ENCODE assay signal across 18 mouse cellular contexts in genomic region chr11:85890563-85890845, GRCm38 (mm10). TPM values are rescaled to one million over a fixed set of nuclear protein-coding genes. Genes with fewer than 3 reads are reported as not detected.
A peak's percentile ranks its signal among the peaks of the same experiment; 100 is the strongest.
DNase-seq lines count a peak whose midpoint lies in the region; ATAC-seq and TF ChIP-seq lines count a peak whose summit lies in the region.
"Had no signal": no experiment of that assay in that cellular context is flagged by ENCODE, and none has a peak within 500 bp of the region (broad histone marks: within the 10 kb centered on the region; RNA-seq: fewer than 3 reads in every experiment).

No protein-coding gene starts in this region.

- H3K4me2 ChIP-seq in heart, embryonic 16.5 days (ENCODE audit: low read depth, low read length): no peak overlapping the region
- peak overlapping the region; percentile 59 for H3K4me2 ChIP-seq in lung, postnatal 0 days (replicated peaks; ENCODE audit: low read depth, low read length)
- H3K4me2 ChIP-seq in limb, embryonic 15.5 days: peak overlapping the region; percentile 50
- H3K4me2 ChIP-seq: embryonic facial prominence, embryonic 15.5 days; intestine, embryonic 15.5 days; neural tube, embryonic 13.5 days had no signal

- no peaks in the 10 kb centered on the region for H3K36me3 ChIP-seq in heart, embryonic 16.5 days (ENCODE audit: control insufficient read depth, insufficient read depth)
- H3K36me3 ChIP-seq in lung, postnatal 0 days (ENCODE audit: insufficient read depth, low read length): no peaks in the 10 kb centered on the region
- H3K36me3 ChIP-seq in limb, embryonic 15.5 days: no peaks in the 10 kb centered on the region
- H3K36me3 ChIP-seq: embryonic facial prominence, embryonic 15.5 days; intestine, embryonic 15.5 days; neural tube, embryonic 13.5 days had no signal

- H3K9ac ChIP-seq in heart, embryonic 16.5 days (ENCODE audit: low read length): no peak overlapping the region
- H3K9ac ChIP-seq in lung, postnatal 0 days (replicated peaks; ENCODE audit: low read depth): peak overlapping the region; percentile 78
- H3K9ac ChIP-seq in limb, embryonic 15.5 days: peak overlapping the region; percentile 44
- H3K9ac ChIP-seq: embryonic facial prominence, embryonic 15.5 days; intestine, embryonic 15.5 days; neural tube, embryonic 13.5 days had no signal

- peak overlapping the region; percentile 20; the same call in 1 of the 2 replicates for H3K4me3 ChIP-seq in heart, embryonic 16.5 days (ENCODE audit: low read length)
- H3K4me3 ChIP-seq in lung, postnatal 0 days (ENCODE audit: low read depth, low read length): peak overlapping the region; percentile 51
- peak overlapping the region; percentile 44 for H3K4me3 ChIP-seq in limb, embryonic 15.5 days
- no peak overlapping the region for H3K4me3 ChIP-seq in layer of hippocampus, adult 2 months
- H3K4me3 ChIP-seq: embryonic facial prominence, embryonic 15.5 days; intestine, embryonic 15.5 days; megakaryocyte, embryonic 14.5 days; neural tube, embryonic 13.5 days had no signal

- 5% methylated on average over 13 of the region's 13 CpGs for WGBS in heart, embryonic 16.5 days
- WGBS in lung, postnatal 0 days: 6% methylated on average over 13 of the region's 13 CpGs
- WGBS in limb, embryonic 15.5 days: 12% methylated on average over 13 of the region's 13 CpGs

- DNase-seq in cerebellum, postnatal 10 days: peak; percentile 44 to 63
- no peak for DNase-seq in cerebellum, adult 9-11 months
- DNase-seq in heart, adult 18-20 months: no peak
- no peak for DNase-seq in lung, postnatal 0 days (ENCODE audit: low spot score)
- no peak for DNase-seq in lung, adult 18-20 months
- no peak for DNase-seq in layer of hippocampus, adult 2 months (ENCODE audit: low spot score in 2 of 2)
- DNase-seq: adrenal gland, postnatal 36 days; cerebellum, adult 11-12 months; thymus, adult 2 months had no signal

- no peak overlapping the region for H3K27ac ChIP-seq in heart, embryonic 16.5 days (ENCODE audit: low read length)
- H3K27ac ChIP-seq in lung, postnatal 0 days (ENCODE audit: low read length): peak overlapping the region; percentile 87
- H3K27ac ChIP-seq in limb, embryonic 15.5 days: peak overlapping the region; percentile 84
- no peak overlapping the region for H3K27ac ChIP-seq in layer of hippocampus, adult 2 months
- H3K27ac ChIP-seq: embryonic facial prominence, embryonic 15.5 days; intestine, embryonic 15.5 days; neural tube, embryonic 13.5 days had no signal

- peaks cover 2% of the 10 kb centered on the region; the same call in 1 of the 2 replicates for H3K4me1 ChIP-seq in heart, embryonic 16.5 days (ENCODE audit: control insufficient read depth, insufficient read depth, low read length)
- H3K4me1 ChIP-seq in lung, postnatal 0 days (ENCODE audit: insufficient read depth, low read depth, low read length): no peaks in the 10 kb centered on the region
- peaks cover 38% of the 10 kb centered on the region for H3K4me1 ChIP-seq in limb, embryonic 15.5 days

- H3K9me3 ChIP-seq in heart, embryonic 16.5 days (replicated peaks; ENCODE audit: control insufficient read depth, low read length): no peaks in the 10 kb centered on the region
- no peaks in the 10 kb centered on the region for H3K9me3 ChIP-seq in lung, postnatal 0 days (ENCODE audit: low read length)
- H3K9me3 ChIP-seq in limb, embryonic 15.5 days: no peaks in the 10 kb centered on the region
- H3K9me3 ChIP-seq: embryonic facial prominence, embryonic 15.5 days; intestine, embryonic 15.5 days; neural tube, embryonic 13.5 days had no signal

- TF ChIP-seq EP300 in lung, postnatal 0 days (IDR thresholded peaks at IDR 0.05): no peak

- ATAC-seq in heart, embryonic 16.5 days (replicated peaks; ENCODE audit: extremely low read depth, insufficient read depth, low FRiP score): no peak
- ATAC-seq in lung, postnatal 0 days: no peak
- ATAC-seq in limb, embryonic 15.5 days (ENCODE audit: insufficient number of reproducible peaks, low FRiP score, low TSS enrichment, low read depth): no peak
- ATAC-seq: intestine, embryonic 15.5 days had no signal

- peaks cover 84% of the 10 kb centered on the region for H3K27me3 ChIP-seq in heart, embryonic 16.5 days (ENCODE audit: control insufficient read depth, insufficient read depth, low read length)
- peaks cover 35% of the 10 kb centered on the region for H3K27me3 ChIP-seq in lung, postnatal 0 days (replicated peaks; ENCODE audit: insufficient read depth, low read length)
- H3K27me3 ChIP-seq in limb, embryonic 15.5 days: peaks cover 75% of the 10 kb centered on the region

- TF ChIP-seq CTCF in lung, postnatal 0 days (IDR thresholded peaks at IDR 0.05): no peak
- no peak for TF ChIP-seq CTCF in layer of hippocampus, adult 2 months (conservative IDR thresholded peaks at IDR 0.05)

RNA-seq across cellular contexts. Expression of gene Tbx4, which starts 4.3 kb away (rescaled TPM):
- 0.72 and 5.0 TPM in 2 replicates for polyA plus RNA-seq in heart, embryonic 16.5 days (2015; fragmentation: Nextera tagmentation; extraction: Ambion mirVana)
- under 1 TPM in 1 of 2 experiments, not detected in 1; 0.10 TPM for total RNA-seq in heart, adult 18-20 months (2021)
- polyA plus RNA-seq in lung, postnatal 0 days (2015; fragmentation: Nextera tagmentation; extraction: Ambion mirVana): 46.2 and 48.5 TPM in 2 replicates
- polyA plus RNA-seq in limb, embryonic 15.5 days (2015; fragmentation: Nextera tagmentation; extraction: Ambion mirVana): 14.9 and 21.9 TPM in 2 replicates
- total RNA-seq in layer of hippocampus, adult 2 months (2021): under 1 TPM; 0.13 to 0.22 TPM
- total RNA-seq: adrenal gland, postnatal 36 days; heart, adult 8-10 months had no signal

RNA-seq across cellular contexts. Expression of gene Gm11444, which starts 40.4 kb away (rescaled TPM):
- not detected in 2 replicates for polyA plus RNA-seq in heart, embryonic 16.5 days (2015; fragmentation: Nextera tagmentation; extraction: Ambion mirVana)
- not detected for total RNA-seq in heart, adult 18-20 months (2021)
- not detected in 2 replicates for polyA plus RNA-seq in lung, postnatal 0 days (2015; fragmentation: Nextera tagmentation; extraction: Ambion mirVana)
- not detected in 2 replicates for polyA plus RNA-seq in limb, embryonic 15.5 days (2015; fragmentation: Nextera tagmentation; extraction: Ambion mirVana)
- total RNA-seq in layer of hippocampus, adult 2 months (2021): not detected
- total RNA-seq: adrenal gland, postnatal 36 days; heart, adult 8-10 months; left cerebral cortex, postnatal 25 days had no signal
- polyA plus RNA-seq: intestine, embryonic 15.5 days; large intestine, adult 2 months; neural tube, embryonic 13.5 days; thymus, adult 2 months had no signal

RNA-seq across cellular contexts. Expression of gene Tbx2, which starts 58.2 kb away (rescaled TPM):
- 1.4 and 3.3 TPM in 2 replicates for polyA plus RNA-seq in heart, embryonic 16.5 days (2015; fragmentation: Nextera tagmentation; extraction: Ambion mirVana)
- total RNA-seq in heart, adult 18-20 months (2021): 1 to 10 TPM; 3.9 to 4.9 TPM
- 43.6 and 49.6 TPM in 2 replicates for polyA plus RNA-seq in lung, postnatal 0 days (2015; fragmentation: Nextera tagmentation; extraction: Ambion mirVana)
- 3.4 and 4.1 TPM in 2 replicates for polyA plus RNA-seq in limb, embryonic 15.5 days (2015; fragmentation: Nextera tagmentation; extraction: Ambion mirVana)
- total RNA-seq in layer of hippocampus, adult 2 months (2021): 1 to 10 TPM; 1.5 to 1.6 TPM

Comparison
In these comparisons a context has a peak if more than half of its experiments do, and no peak if none do; other contexts are left out.
1. DNase-seq: peak in cerebellum, postnatal 10 days (2 of 2); none in cerebellum, adult 9-11 months (single experiment), heart, adult 18-20 months (0 of 2), lung, postnatal 0 days (single experiment), lung, adult 18-20 months (0 of 2) and layer of hippocampus, adult 2 months (0 of 2).
2. H3K27ac ChIP-seq: peak in lung, postnatal 0 days (single experiment) and limb, embryonic 15.5 days (single experiment); none in heart, embryonic 16.5 days (single experiment) and layer of hippocampus, adult 2 months (single experiment).